Mouse (Mus musculus) liver, embryonic 14.5 days (tissue): ENCODE measurements around the gene Acvr2a.

Experiments used
- CTCF ChIP-seq: IDR thresholded peaks from 2 replicates; pipeline ENCODE4 v1.5.1; 2016; ENCODE audit warnings: antibody characterized with exemption, low read depth, control low read depth
- EP300 ChIP-seq: IDR thresholded peaks from 2 replicates; pipeline ENCODE4 v1.6.1; 2016; ENCODE audit warnings: antibody characterized with exemption, low read depth

- TF ChIP-seq CTCF (no peak), EP300 (no peak)
These were observed 12.5 kb downstream of the Acvr2a start for GRCm38 (mm10) chr2:48826380-48826779.
